Mouse (Mus musculus) left cerebral cortex, postnatal 4 days (tissue): ENCODE data around the gene Lrrc51. TPM values are rescaled to one million over a fixed set of nuclear protein-coding genes. Genes with fewer than 3 reads are reported as not detected.
"Not testable (repeated sequence)": the region's sequence is repeated elsewhere in the genome, so short reads cannot be mapped to it uniquely, and the experiment has no call there.

Source experiments
- DNase-seq: peaks from one replicate; pipeline ENCODE4 v3.0.0-alpha.2; 2022
- intact Hi-C: fragments of 180-260 bp; cut with DNase I; formaldehyde crosslinking; loops from one replicate; pipeline ENCODE4 v1.15.1; 2025
- total RNA-seq, 2 experiments: library from RNA; stranded (reverse); gene quantifications; 2 replicates each; pipeline ENCODE4 v1.2.3; 2021

Lrrc51 gene
- 1 to 10 TPM; 2.8 to 2.9 TPM for total RNA-seq

DNA sequence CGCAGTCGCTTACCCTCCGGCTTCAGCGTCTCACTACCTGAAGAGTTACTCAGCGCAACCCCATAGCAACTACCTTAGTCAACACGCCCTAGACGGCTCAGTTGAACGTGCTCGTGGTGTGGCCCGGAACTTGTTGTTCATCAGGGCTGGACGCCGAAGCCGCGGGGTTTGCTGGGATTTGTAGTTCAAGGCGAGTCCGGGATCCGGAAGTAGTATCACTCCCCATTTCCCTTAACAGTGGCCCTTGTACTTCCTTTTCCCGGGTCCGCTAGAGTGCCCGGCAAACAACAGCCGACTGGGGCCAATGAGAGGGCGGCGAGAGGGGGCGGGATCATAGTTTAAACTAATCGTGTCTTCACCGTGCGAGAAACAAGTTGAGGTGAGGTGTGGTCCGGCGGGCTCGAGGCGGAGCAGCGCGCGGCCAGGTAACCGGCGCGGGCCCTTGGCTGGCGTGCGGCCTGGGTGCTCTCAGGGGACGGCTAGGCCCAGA, at the start of gene Lrrc51, which contains the start of gene Numa1:
Lrrc51 (minus strand) TSS at position 145 of the 490 bp plus-strand sequence.
Numa1 (plus strand) TSS at position 361 of the 490 bp plus-strand sequence.
- intact Hi-C loops, result no loop called here

DNA sequence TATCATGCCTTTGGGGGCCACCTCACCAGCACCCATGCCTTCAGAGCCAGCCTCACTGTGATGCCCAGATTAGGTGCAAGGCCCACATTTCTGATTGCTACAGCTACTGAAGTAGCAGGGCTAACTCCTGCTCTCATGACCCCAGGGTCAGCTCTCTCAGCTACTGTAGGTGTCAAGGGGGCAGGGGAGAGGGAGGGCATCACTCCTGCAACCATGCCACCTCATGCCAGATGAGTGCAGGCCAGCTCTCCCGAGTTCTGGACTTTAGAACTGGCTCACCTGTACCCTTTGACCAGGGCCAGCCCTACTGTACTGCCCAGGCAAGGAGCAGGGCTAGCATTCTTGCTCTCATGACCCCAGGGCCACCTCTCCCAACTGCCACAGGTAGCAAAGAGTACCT, 49.0 kb upstream of the Lrrc51 start:
- intact Hi-C loops, result no loop called here
- DNase-seq, result no peak

More for the DNA sequence above, at the start of gene Lrrc51, which contains the start of gene Numa1:
- DNase-seq, result peak; percentile 95

DNA sequence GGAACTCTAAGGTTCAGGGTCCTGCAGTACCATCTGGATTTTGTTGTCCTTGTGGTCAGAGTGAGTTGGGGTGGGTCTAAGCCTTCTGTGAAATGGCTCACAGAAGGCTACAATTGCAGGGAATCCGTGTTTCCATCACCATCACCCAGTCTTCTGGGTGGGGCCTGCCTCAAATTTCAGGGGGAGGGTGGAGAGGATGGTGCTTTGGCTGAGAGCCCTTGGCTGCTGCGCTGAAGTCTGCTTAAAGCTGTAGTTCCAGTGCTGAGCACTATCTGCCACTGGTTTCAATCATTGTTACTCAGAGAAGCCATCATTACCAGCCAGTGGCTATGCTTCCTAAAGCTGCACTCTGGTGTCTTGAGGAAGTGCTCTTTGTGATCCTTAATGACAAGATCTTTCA, 40.8 kb upstream of the Lrrc51 start:
- peak; percentile 39 for DNase-seq
- intact Hi-C loops, result no loop called here

DNA sequence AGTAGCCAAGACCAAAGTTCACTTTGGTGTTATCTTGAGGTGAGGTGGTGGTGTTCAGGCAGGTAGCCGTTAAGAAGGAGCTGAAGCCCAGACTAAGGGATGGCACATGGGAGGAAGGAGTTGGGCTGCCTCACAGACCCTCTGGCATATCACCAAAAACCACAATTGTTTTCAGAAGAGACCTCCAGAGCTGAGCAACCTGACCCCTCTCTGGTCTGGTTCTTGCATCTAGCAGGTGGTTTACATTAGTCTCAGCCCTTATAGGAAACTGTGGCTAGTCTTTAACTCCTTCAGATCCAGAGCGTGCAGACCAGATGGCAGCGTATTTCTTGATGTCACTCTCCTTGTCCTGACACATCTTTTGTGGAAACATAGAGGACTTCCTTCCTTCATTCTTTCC, 40.0 kb upstream of the Lrrc51 start:
- intact Hi-C loops, result no loop called here
- DNase-seq, result no peak

DNA sequence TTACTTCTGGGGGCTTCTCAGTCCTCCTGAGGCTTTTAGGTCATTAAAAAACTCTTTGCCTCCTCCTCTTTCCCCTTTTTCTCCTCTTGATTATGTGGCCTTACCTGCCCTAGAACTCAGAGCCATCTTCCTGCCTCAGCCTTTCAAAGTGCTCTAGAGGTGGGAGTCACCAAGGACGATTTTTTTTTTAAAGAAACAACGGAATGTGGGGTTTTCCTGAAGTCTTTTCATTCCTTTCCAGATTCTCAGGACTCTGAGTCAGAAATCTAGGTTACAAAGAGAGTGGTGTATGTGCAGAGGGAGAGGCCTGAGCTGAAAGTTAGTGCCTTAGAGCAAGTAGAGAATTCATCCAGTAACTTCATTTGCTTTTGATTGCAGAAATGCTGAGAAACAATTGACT, 38.0 kb upstream of the Lrrc51 start:
- intact Hi-C loops, result no loop called here
- no peak for DNase-seq

DNA sequence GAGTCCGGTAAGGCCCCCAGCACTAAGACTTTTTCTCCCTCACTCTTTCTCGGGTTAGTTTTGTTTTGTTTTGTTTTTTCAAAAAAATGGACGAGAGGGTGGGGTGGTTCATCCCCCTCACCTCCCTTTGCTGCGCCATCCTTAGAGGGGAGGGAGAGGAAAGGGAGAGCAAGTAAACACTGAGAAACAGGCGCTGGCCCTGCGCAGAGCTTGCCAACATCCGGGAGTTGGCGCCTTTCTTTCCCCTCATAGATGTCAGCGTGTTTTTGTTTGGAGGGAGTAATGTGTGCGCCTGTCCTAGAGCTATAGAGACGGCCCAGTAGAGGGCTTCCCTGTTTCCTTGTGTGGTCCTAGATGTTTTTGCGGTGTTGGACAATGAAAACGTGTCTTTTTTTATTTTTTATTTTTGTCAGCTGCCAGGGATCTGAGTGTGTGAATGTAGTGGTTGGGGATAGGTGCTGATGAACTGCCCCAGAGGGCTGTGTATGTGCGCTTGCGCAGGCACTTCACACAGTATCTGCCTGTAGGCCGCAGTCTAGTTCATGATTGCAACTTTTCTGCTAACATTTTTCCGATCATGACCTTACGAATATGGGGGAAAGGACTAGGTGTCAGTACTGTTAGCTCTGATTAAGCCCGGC, 37.2 kb upstream of the Lrrc51 start:
- intact Hi-C loops, result no loop called here
- peak; percentile 88 for DNase-seq

DNA sequence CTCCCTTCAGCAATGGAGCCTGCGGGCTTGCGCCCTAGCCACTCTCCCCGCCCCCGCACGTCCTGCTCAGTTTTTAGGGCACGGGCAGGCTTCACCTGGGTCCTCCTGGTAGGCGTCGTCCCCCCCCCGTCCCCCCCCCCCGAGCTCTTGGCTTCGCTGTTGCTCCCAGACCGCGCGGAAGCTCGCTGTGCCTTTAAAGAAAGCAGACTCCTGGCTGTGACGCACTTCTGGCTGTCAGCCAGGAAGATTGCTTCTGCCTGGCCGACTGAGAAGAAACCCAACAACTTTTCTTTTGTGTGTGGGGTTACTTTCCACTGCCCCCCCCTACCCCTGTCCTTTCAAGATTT, 36.7 kb upstream of the Lrrc51 start:
- intact Hi-C loops, result no loop called here
- DNase-seq, result peak; percentile 90

DNA sequence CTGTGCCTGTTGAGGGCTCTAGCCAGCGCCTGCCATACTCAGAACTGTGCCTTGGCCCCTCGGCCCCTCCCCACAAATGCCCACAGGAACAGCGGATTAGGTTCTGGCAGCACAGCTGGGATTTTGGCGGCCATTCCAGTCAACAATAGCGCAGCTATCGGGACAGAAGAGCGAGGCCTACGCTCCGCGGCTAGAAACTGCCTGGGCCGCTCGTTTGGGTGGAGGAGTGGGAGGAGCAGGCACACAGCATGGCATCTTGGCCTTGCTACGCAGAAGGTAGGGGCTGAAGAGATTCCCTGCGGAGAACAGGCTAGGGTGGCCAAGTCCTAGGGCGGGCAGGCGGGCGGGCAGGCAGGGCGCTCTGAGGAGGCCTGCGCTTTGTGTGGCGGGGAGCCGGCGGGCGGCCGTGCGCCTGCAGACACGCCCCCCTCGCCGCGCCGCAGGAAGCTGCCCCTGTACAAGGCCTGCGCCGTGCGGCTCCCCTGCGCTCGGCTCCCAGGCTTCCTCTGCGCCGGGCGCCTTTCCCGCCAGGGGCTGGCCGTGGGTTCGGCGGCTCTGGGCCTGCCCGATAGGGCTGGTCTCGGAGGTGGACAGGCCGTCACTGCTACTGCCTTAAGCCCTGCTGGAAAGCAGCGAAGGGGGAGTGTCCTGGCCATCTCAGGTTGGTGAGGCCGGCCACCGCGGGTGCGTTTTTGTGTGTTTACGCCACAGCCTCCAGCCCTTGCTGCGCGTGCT, 36.2 kb upstream of the Lrrc51 start:
- intact Hi-C loops, result no loop called here
- DNase-seq, result peak; percentile 89

DNA sequence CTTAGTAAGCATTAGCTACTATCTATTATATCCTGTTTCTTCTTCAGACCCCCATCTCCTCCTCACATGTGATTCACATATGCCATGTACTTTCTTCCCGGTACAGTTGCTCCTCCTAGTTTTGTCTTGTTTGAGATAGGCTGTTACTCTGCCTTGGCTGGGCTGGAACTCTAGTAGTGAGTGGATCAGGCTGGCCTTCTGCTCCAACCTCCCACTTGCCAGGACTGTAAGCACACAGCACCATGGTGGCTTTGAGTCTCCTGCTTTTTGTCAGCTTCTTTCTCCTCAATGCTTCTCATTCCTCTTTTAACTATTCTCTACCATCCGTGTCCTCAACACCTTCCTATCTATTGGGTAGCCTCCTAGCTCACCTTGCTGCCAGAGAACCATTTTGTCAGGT, 35.1 kb upstream of the Lrrc51 start:
- DNase-seq, result peak; percentile 19
- intact Hi-C loops, result no loop called here

DNA sequence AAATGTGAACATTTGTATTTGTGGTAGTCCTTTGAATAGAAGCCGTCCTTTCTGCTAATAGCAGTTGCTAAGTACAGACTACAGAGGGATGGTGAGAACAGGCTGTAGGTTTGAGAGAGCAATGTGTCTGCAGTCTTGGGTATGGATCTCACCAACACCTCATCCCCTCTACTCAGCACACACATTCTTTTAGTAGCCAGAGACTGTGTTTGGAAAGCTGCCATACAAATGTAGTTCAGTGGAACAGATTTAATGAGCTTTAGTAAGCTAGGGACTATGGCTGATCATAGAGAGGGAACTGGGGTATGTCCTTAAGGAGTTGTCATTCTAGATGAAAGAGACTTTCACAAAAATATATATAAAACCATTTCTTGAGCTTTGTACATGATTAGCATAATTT, 33.6 kb upstream of the Lrrc51 start:
- no peak for DNase-seq
- intact Hi-C loops, result no loop called here

DNA sequence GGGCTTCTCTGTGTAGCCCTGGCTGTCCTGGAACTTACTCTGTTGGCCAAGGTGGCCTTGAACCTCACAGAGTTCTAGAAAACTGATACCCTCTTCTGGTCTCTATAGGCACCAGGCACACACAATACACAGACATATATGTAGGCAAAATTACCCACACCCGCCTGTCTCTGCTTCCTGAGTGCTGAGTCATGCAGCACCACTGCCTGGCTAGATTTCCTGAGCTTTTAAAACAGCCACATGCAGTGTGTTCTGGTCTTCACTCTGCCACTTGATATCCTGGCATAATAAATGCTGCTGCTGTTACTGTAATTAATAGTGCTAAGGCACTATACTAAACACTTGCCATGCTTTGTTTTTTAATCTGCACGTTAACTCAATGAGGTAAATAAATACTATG, 31.9 kb upstream of the Lrrc51 start:
- no peak for DNase-seq
- intact Hi-C loops, result no loop called here

DNA sequence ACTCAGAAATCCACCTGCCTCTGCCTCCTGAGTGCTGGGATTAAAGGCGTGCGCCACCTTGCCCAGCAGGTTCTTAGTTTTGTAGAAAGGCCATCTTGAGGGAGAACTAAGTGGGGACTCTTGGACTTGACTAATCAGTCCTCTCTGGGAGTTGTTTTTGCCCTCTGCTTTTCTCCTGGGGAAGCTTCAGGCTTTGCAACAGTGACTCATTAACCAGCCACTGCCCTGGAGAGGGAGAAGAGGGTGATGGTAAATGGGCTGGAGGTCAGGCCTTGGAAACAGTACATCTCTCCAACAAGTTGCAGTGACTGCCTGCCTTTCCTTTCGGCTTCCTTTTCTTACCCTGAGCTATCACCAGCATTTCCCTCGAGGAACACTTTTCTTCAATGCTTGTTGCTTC, 30.9 kb upstream of the Lrrc51 start:
- intact Hi-C loops, result no loop called here
- DNase-seq, result no peak

DNA sequence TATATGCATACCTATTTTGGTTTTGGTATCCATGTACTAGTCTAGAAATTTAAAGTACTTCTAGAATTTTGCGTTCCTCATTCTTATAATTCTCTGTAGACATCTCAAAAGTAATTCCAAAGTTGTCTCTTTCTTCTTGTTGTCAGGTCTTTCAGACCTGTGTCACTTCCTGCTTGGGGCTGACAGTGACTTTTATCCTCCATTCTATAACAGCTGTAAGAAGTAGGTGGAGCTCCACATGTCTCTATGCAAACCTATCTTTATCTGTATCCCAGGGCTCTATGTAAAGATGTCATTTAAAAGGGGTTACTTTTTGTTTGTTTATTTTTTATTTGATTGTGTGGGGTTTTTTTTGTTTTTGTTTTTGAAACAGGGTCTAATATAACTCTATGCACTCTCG, 29.9 kb upstream of the Lrrc51 start:
- intact Hi-C loops, result no loop called here
- DNase-seq, result no peak

DNA sequence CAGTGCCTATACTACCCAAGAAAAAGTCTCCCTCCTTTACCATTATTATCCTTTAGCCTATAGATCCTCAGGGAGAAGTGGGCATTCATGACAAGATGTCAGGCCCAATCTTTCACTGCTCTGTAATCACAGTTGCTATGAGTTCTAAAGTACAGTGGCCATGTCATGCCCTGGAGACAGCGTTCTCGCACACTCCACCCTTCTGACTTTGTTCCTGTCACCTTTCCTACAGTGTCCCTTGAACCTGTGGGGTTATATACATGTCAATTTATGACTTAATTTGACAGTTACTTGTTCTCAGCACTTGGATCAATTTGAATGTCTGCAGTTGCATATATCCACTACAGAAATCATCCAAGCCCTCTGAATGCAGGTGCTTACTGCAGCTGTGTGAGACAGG, 29.1 kb upstream of the Lrrc51 start:
- no peak for DNase-seq
- intact Hi-C loops, result no loop called here

DNA sequence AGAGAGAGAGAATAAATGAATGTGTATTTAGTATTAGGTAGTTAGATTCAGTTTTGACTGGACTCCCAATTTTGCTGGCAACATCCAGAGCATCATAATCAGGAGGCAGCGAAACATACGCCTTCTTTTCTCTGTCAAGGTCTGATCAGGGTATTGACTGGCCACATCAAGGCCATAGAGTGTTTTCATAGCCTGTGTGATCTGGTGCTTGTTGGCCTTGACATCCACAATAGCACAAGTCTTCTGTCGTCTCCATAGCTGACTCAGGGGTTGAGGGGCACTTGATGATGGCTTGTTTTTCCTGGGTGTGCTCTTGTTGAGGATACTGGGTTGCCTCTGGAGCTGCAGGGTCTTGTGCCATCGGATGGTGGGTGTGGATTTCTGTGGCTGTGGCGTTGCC, 23.2 kb upstream of the Lrrc51 start:
- intact Hi-C loops, result no loop called here
- no peak for DNase-seq

DNA sequence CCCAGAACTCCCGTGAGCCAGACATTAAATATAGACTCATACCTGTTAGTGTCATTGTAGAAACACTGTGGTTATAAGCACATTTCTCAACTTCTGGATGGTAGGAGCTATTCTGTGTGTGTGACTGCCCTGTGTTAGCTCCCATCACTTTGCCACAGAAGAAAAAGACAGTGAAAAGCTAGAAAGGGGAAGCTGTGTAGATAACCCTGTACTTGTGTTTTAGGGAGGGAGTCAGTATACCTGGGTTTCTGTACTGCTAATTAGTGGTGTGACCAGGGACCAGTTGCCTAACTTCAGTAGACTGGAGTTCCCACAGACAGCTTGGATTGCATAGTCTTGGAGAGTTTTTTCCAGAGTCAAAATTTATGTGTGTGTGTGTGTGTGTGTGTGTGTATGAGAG, 22.8 kb upstream of the Lrrc51 start:
- no peak for DNase-seq
- intact Hi-C loops, result no loop called here

DNA sequence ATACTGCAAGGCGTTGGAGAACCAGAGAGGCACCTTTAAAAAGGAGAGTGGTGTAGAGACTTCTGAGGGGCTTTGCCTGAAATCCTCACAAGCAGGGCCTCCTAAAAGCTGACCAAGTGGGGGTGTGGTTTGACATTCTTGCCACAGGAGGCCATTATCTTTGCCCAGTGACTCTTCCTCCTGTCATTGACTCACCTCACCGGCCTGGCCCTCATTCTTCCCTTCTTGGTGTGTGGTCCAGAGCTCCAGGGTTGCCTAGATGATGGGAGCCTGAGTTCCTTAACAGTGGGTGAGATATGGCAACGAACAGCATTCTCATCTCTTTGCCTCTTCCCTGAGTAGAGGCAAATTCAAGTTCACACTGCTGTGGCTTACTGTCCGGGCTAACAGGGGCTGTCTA, 22.2 kb upstream of the Lrrc51 start:
- DNase-seq, result no peak

DNA sequence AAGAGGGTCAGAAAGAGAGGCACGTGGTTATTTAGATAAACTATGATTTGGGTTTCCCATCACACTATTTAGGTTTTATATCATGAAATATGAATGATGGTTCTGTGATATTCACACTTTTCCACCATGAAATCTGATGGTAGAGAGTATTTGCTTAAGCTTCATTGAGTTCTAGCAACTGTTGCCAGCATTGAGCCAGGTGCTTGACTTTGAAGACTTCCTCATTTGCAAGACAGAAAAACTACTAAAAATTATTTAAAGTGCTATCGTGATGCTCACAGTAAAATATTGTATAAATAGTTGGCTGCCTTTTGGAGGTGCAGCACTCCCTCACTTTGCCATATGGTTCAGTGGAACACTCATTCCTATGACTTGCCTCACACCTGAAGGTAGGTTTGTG, 21.6 kb upstream of the Lrrc51 start:
- intact Hi-C loops, result no loop called here

More for the DNA sequence above, 22.2 kb upstream of the Lrrc51 start:
- intact Hi-C loops, result no loop called here

DNA sequence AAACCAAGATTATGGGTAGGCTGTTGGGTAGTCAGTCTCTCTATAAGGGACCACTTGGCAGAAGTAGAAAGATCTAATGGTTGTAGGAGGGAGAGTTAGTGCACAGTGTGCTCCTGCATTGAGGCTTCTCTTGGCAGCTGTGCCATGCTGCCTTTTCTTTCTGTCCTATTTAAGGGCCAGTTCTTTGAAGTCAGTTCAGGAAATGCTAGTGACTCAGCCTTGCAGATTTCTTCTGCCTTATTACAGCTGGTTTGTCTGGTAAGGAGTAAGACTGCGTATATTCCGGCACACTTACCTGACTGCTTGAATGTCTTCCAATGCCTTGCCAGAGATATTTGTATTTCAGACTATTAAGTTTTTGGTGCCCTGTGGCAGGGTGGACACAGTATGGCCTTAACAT, 20.5 kb upstream of the Lrrc51 start:
- intact Hi-C loops, result no loop called here
- no peak for DNase-seq

More for the DNA sequence above, 21.6 kb upstream of the Lrrc51 start:
- no peak for DNase-seq

DNA sequence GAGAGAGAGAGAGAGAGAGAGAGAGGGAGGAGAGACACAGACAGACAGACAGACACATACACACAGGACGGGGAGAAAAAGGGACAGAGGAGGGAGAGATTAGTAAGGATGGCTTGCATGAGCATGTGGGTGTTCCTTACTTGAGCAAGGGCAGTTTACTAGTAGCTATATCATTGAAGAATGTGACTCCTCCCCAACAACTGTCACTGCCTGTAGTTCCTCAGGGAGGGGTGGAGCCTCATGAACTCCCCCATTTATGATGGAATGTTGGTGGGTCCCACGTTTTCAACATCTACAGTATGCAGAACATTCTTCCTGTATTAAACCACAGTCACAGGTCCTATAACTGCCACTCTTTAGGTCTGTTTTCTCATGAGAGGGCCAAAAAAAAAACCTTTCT, 18.4 kb upstream of the Lrrc51 start:
- intact Hi-C loops, result no loop called here
- no peak for DNase-seq

DNA sequence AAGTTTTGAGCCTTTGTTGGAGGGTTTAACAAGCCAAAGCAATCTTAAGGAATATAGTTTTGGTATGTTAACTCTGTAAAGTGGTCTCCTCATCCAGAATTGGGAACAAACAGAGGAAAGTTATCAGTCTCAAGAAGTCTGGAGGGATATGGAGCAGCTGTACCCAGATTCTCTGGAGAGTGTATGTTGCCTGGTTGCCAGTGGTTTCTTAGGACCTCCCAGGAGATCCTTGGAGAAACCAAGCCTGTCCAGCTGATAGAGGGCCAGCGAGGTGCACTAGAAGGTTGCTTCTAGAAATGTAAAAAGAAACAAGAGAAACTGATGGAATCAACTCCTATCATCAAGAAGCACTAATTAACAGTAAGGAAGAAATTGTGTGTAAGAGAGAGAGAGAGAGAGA, 18.0 kb upstream of the Lrrc51 start:
- no peak for DNase-seq
- intact Hi-C loops, result no loop called here

DNA sequence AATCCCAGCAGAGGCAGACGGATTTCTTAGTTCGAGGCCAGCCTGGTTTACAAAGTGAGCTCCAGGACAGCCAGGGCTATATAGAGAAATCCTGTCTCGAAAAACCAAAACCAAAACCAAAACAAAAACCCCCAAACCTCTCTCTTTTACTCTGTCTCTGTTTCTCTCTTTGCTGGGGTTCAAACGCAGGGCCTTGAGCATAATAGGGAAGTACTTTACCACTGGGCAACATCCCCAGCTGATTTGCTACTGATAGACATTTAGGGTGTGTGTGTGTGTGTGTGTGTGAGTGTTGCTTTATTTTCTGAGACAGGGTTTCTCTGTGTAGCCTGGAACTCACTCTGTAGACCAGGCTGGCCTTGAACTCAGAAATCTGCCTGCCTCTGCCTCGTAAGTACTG, 15.3 kb upstream of the Lrrc51 start:
- DNase-seq, intact Hi-C loops: not testable (repeated sequence)
